Mouse (Mus musculus): ENCODE results near the gene Grrp1. TPM values are rescaled to one million over a fixed set of nuclear protein-coding genes. Genes with fewer than 3 reads are reported as not detected.

Grrp1 gene
- 1.3 and 1.4 TPM in 2 replicates for polyA plus RNA-seq (2012; rRNA removed)

GRCm38 (mm10) chr4:134253722-134254324, at the start of gene Grrp1:
Grrp1 (minus strand) TSS chr4:134254106.

GRCm38 (mm10) chr4:134287575-134288025, 33.7 kb upstream of the Grrp1 start, which contains the start of gene Pdik1l:
Pdik1l (minus strand) TSS chr4:134287895.

GRCm38 (mm10) chr4:134246719-134247258, 7.1 kb downstream of the Grrp1 start, which contains the start of gene Gm30191:
Gm30191 (plus strand) TSS chr4:134246935.

GRCm38 (mm10) chr4:134245148-134245843, 8.6 kb downstream of the Grrp1 start, which contains the start of gene Zfp593:
Zfp593 (minus strand) TSS chr4:134245592.

GRCm38 (mm10) chr4:134243516-134244250, 10.2 kb downstream of the Grrp1 start, which contains the start of gene E130218I03Rik:
E130218I03Rik (plus strand) TSS chr4:134243662.

GRCm38 (mm10) chr4:134238279-134238651, 15.6 kb downstream of the Grrp1 start, which contains the start of gene Cnksr1:
Cnksr1 (minus strand) TSS chr4:134238399.

GRCm38 (mm10) chr4:134227194-134227593, 26.7 kb downstream of the Grrp1 start, which contains the start of gene Catsper4:
Catsper4 (minus strand) TSS chr4:134227383.

GRCm38 (mm10) chr4:134202904-134203303, 51.0 kb downstream of the Grrp1 start, which contains the start of gene Gm7534:
Gm7534 (minus strand) TSS chr4:134203004.

Other genes starting within 250 kb of the Grrp1 start
- 2.5 and 2.7 TPM in 2 replicates for gene Lin28a, start 235.3 kb downstream of the Grrp1 start, polyA plus RNA-seq (2012; rRNA removed)
- gene Zfp683, start 200.3 kb downstream of the Grrp1 start, polyA plus RNA-seq (2012; rRNA removed), result 0.16 and 0.19 TPM in 2 replicates
- gene Crybg2, start 193.3 kb downstream of the Grrp1 start, polyA plus RNA-seq (2012; rRNA removed), result 0.42 and 0.64 TPM in 2 replicates
- gene Cd52, start 159.0 kb downstream of the Grrp1 start, polyA plus RNA-seq (2012; rRNA removed), result 76.3 and 82.7 TPM in 2 replicates
- 1.2 and 1.6 TPM in 2 replicates for gene Ubxn11, start 151.5 kb downstream of the Grrp1 start, polyA plus RNA-seq (2012; rRNA removed)
- gene Sh3bgrl3, start 125.3 kb downstream of the Grrp1 start, polyA plus RNA-seq (2012; rRNA removed), result 108 and 113 TPM in 2 replicates
- gene Cep85, start 67.0 kb downstream of the Grrp1 start, polyA plus RNA-seq (2012; rRNA removed), result 19.8 and 21.9 TPM in 2 replicates
- not detected in 2 replicates for gene Gm7534, start 51.1 kb downstream of the Grrp1 start, polyA plus RNA-seq (2012; rRNA removed)
- gene Catsper4, start 26.7 kb downstream of the Grrp1 start, polyA plus RNA-seq (2012; rRNA removed), result 0.01 and 0.02 TPM in 2 replicates
- gene Cnksr1, start 15.7 kb downstream of the Grrp1 start, polyA plus RNA-seq (2012; rRNA removed), result 0.17 and 0.25 TPM in 2 replicates
- not detected in 2 replicates for gene E130218I03Rik, start 10.4 kb downstream of the Grrp1 start, polyA plus RNA-seq (2012; rRNA removed)
- 4.9 and 5.3 TPM in 2 replicates for gene Zfp593, start 8.5 kb downstream of the Grrp1 start, polyA plus RNA-seq (2012; rRNA removed)
- gene Gm30191, start 7.2 kb downstream of the Grrp1 start, polyA plus RNA-seq (2012; rRNA removed), result not detected in 2 replicates
- 3.4 TPM in 2 replicates for gene Pdik1l, start 33.8 kb upstream of the Grrp1 start, polyA plus RNA-seq (2012; rRNA removed)
- gene Trim63, start 61.0 kb upstream of the Grrp1 start, polyA plus RNA-seq (2012; rRNA removed), result 0.14 and 0.17 TPM in 2 replicates
- 0.01 and 0.02 TPM in 2 replicates for gene Slc30a2, start 89.1 kb upstream of the Grrp1 start, polyA plus RNA-seq (2012; rRNA removed)
- gene Extl1, start 129.7 kb upstream of the Grrp1 start, polyA plus RNA-seq (2012; rRNA removed), result 0.38 and 0.41 TPM in 2 replicates
- 18.1 and 20.3 TPM in 2 replicates for gene Pafah2, start 142.2 kb upstream of the Grrp1 start, polyA plus RNA-seq (2012; rRNA removed)
- gene Stmn1, start 214.2 kb upstream of the Grrp1 start, polyA plus RNA-seq (2012; rRNA removed), result 43.6 and 45.0 TPM in 2 replicates
- 7.9 and 8.0 TPM in 2 replicates for gene Paqr7, start 242.6 kb upstream of the Grrp1 start, polyA plus RNA-seq (2012; rRNA removed)